In the genomic region with DNA sequence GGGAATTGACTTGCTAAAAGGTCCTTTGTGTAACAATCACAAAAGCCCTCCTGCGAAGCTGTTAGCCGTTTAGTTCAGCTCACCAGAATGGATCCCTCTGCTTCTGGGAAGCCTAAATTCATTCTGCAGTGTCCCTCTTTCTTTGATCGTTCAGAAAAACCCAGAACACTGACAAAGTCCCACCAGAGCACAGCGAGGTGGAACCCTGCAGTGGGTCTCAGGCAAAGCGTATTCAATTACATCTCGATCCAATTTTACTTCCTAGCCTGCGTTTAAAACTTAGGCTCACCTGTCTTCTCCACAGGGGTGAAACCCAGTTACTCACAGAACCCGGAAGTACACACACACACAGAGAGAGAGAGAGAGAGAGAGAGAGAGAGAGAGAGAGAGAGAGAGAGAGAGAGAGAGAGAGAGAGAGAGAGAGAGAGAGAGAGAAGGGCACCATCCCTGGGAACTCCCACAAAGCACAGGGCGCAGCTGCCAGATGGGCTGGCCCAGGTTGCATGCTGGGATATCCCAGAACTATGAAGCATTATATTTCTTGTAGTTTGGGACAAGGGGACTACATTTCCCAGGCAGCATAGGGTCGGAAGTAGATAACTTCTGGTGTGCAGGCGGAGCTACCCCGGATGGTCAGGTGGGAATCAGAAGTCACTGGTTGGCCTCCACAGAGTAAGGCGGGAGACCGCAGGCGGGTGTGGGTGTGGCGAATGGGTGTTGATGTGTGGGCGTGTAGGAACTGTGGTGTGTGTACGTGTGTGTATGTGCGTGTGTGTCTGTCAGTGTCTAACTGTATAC, we compare ENCODE assay signal across 8 mouse cellular contexts. TPM values are rescaled to one million over a fixed set of nuclear protein-coding genes. Genes with fewer than 3 reads are reported as not detected.
DNase-seq lines count a peak whose midpoint lies in the region; ATAC-seq lines count a peak whose summit lies in the region.

A gene (plus strand): TSS at position 526 of the 798 bp plus-strand sequence.

- no peaks in the 10 kb centered on the region for H3K36me3 ChIP-seq in heart, embryonic 10.5 days
- H3K36me3 ChIP-seq in kidney, embryonic 15.5 days = no peaks in the 10 kb centered on the region

- H3K4me1 ChIP-seq in heart, embryonic 10.5 days = 0 out of 2 replicates have a peak, but pooled peaks cover 4% of the 10 kb centered on the region
- peaks cover 18% of the 10 kb centered on the region for H3K4me1 ChIP-seq in kidney, embryonic 15.5 days

- peak within 1 kb of the TSS; percentile 72 for H3K4me2 ChIP-seq in kidney, embryonic 15.5 days

- H3K27ac ChIP-seq in heart, embryonic 10.5 days = peak within 1 kb of the TSS; percentile 88
- peak within 1 kb of the TSS; percentile 83 for H3K27ac ChIP-seq in kidney, embryonic 15.5 days

- H3K4me3 ChIP-seq in heart, embryonic 10.5 days = peak within 1 kb of the TSS; percentile 67
- peak within 1 kb of the TSS; percentile 55 for H3K4me3 ChIP-seq in kidney, embryonic 15.5 days (replicated peaks)

- H3K9ac ChIP-seq in kidney, embryonic 15.5 days = peak within 1 kb of the TSS; percentile 62

- peak; percentile 92 to 95 for DNase-seq in B cell, adult 2 months
- DNase-seq in brain, adult 2 months (ENCODE audit: low read depth, low spot score) = peak; percentile 99
- peak; percentile 99 for DNase-seq in heart, embryonic 10.5 days (ENCODE audit: low spot score)
- DNase-seq in liver = peak; percentile 94
- peak; percentile 88 to 90 for DNase-seq in spleen, postnatal 4 days (ENCODE audit: low spot score in 2 of 2)

- H3K27me3 ChIP-seq in heart, embryonic 10.5 days (ENCODE audit: insufficient read depth, poor library complexity, severe bottlenecking) = peaks cover 13% of the 10 kb centered on the region; the same call in 1 of the 2 replicates
- H3K27me3 ChIP-seq in kidney, embryonic 15.5 days = no peaks in the 10 kb centered on the region

- peak; percentile 98 for ATAC-seq in erythroblast, adult 5-6 weeks (replicated peaks; ENCODE audit: low FRiP score, poor library complexity, severe bottlenecking)
- peak; percentile 99 for ATAC-seq in kidney, embryonic 15.5 days (replicated peaks; ENCODE audit: low FRiP score)
- ATAC-seq in monocyte, adult 5-6 weeks (replicated peaks; ENCODE audit: insufficient number of reproducible peaks, low FRiP score, low TSS enrichment, poor library complexity, severe bottlenecking) = peak; percentile 97

- no peaks in the 10 kb centered on the region for H3K9me3 ChIP-seq in heart, embryonic 10.5 days
- H3K9me3 ChIP-seq in kidney, embryonic 15.5 days (replicated peaks) = no peaks in the 10 kb centered on the region

- under 1% methylated on average over 19 of the region's 19 CpGs for WGBS in heart, embryonic 10.5 days
- 1% methylated on average over 19 of the region's 19 CpGs for WGBS in kidney, embryonic 15.5 days

RNA-seq across cellular contexts. Expression of the gene that starts here (rescaled TPM):
- total RNA-seq in erythroblast, adult 5-6 weeks (2015; ENCODE audit: low replicate concordance) = not detected in 2 replicates
- total RNA-seq in erythroblast, adult 5-6 weeks (2017; ENCODE audit: low replicate concordance) = 0.28 TPM in 1 of 2 replicates, not detected in the other
- polyA plus RNA-seq in heart, embryonic 10.5 days (2016; fragmentation: Nextera tagmentation; extraction: Ambion mirVana) = 1.6 and 2.5 TPM in 2 replicates
- 3.4 and 4.6 TPM in 2 replicates for polyA plus RNA-seq in kidney, embryonic 15.5 days (2015; fragmentation: Nextera tagmentation; extraction: Ambion mirVana)
- 0.58 to 1.4 TPM in 2 of 3 replicates, not detected in the other for total RNA-seq in monocyte, adult 5-6 weeks (2017)

Comparison
In these comparisons a context has a peak if more than half of its experiments do, and no peak if none do; other contexts are left out.
1. Peak in every context shown above with its lines: DNase-seq, ATAC-seq, H3K4me3 ChIP-seq and H3K27ac ChIP-seq.
2. Peak in ATAC-seq in erythroblast, adult 5-6 weeks; RNA of the gene not detected or under 1 TPM.